Mouse (Mus musculus): ENCODE data around the gene Cldn9.

Gene Cldn9

DNA sequence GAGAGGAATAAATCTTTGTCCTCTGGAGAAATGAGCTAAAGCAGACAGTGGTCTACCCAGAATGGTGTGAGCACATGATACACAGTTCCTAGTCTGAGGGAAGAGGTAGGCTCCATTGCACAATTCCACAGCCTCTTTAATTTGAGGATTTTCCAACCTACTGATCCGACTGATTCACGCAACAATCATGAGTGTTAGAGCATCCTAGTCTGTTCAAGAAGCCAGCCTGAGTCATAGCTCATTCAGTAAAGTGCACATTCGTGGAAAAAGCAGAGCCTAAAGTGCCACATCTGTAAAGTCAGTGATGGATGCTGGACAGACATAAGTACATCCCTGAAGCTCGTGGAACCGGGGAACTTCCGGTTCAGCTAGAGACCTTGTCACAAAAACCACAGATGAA lies 32.5 kb downstream of the Cldn9 start:
- no peak for DNase-seq (ENCODE audit: low spot score)

DNA sequence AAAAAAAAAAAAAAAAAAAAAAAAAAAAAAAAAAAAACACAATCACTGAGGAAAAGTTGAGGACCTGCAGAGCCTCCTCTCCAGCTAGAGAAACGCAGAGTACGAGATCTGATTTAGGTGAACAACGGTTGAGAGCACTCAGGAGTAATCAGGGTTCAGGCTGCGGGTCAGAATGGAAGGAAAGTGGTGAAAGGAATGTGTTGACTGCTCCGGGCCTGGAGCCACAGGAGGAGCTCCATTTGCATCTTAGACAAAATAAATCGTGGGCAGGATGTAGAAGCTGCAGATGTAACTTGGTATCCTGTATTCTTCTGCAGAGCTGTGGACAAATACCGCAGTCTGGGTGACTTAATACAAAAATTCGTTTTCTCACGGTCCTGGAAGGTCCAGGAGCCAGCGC lies 37.9 kb downstream of the Cldn9 start:
- DNase-seq (ENCODE audit: low spot score) = no peak

DNA sequence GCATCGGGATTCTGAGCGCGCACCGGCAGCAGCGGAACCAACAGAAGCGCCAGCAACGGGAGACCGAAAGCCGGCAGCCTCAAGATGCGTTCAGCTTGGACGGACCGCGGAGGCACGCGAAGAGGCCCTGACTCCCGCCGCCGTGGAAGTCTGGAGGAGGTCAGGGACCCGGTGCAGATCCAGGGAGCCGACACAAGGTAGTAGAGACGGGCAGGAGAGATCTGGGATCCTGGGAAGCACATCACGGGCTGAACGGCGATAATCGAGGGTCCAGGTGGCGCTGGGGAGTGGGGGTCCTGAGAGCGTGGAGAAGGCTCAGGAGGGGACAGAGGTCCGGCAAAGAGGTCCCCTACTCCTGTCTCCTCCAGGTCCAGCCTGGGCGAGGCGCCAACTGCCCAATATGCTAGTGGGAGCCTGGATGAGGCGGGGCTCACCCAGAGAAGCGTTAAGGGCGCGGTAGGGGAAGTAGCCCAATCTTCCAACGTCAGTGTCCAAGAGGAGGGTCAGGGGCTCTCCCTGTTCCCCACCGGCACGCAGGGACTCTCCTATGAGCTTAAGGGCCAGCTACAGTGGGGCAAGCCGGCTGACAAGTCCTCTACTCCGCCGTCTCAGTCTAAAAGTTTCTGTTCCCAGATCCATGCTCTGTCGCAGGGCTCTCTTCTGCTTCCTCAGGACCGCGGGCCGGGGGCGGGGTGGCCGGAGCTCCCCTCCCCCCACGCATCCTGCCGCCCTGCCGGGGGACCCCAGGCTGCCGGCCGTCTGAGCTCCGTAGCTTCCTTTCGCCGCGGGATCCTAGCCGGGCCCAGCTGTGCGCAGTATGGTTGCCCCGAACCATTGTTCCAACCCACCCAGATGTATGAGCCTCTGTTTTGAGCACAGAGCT lies 39.0 kb downstream of the Cldn9 start, which contains the start of gene Mmp25:
Gene Mmp25 (minus strand): TSS at position 665 of the 883 bp plus-strand sequence.
- no peak for DNase-seq (ENCODE audit: low spot score)

All from ovary, postnatal 10 days (tissue).